Mouse (Mus musculus) CD4-positive, CD25-positive, alpha-beta regulatory T cell (primary cell): ENCODE data around the gene Kpna3. TPM values are rescaled to one million over a fixed set of nuclear protein-coding genes. Genes with fewer than 3 reads are reported as not detected.

Experiments
- polyA plus RNA-seq: library from polyadenylated mRNA; unstranded; fragments of 100-300 nt; shearing (Covaris generic); gene quantifications from one replicate; pipeline ENCODE4 v1.2.1, GENCODE M21; 2017

The Kpna3 gene
- 40.6 TPM for polyA plus RNA-seq

DNA sequence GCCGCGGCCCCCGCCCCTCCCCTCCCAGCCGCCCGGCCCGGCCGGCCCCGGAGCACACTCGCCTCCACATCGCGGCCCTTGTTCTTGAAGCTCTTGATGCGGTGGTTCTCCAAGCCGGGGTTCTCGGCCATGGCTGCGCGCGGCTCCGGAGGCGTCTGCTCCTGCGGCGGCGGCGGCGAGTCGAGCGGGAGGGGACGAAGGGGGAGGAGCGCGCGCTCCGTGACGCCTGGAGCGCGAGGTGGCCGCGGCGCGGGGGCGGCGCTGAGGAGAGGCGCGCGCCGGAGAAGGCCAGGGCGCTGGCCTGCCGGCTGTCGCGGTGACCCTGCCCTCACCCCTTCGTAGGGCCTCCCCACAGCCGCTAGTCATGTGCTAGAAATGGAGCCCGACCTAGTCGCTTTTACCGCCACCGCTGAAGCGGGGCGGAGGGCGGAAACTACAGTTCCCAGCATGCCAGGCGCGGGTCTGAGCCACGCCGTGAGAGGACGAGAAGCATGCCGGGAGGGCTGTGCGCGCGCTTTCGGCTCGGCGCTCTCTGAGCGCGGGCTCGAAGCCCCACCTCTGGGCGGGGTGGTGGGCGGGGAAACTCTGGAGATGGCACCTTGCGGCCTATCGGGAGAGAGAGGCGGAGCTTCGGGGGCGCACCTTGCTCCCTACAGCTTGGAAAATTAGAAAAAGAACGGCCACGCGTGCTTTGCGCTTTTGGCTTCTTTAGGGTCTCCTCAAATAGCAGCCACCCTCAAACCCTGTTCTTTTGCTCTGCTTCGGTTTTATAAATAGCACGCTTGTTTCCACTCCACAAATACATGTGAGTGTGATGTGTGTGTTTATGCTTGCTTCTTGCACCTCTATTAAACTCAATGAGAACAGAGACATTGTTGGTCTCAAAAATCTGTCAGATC is at the start of gene Kpna3:
Kpna3 (minus strand) TSS at position 214 of the 899 bp plus-strand sequence.

DNA sequence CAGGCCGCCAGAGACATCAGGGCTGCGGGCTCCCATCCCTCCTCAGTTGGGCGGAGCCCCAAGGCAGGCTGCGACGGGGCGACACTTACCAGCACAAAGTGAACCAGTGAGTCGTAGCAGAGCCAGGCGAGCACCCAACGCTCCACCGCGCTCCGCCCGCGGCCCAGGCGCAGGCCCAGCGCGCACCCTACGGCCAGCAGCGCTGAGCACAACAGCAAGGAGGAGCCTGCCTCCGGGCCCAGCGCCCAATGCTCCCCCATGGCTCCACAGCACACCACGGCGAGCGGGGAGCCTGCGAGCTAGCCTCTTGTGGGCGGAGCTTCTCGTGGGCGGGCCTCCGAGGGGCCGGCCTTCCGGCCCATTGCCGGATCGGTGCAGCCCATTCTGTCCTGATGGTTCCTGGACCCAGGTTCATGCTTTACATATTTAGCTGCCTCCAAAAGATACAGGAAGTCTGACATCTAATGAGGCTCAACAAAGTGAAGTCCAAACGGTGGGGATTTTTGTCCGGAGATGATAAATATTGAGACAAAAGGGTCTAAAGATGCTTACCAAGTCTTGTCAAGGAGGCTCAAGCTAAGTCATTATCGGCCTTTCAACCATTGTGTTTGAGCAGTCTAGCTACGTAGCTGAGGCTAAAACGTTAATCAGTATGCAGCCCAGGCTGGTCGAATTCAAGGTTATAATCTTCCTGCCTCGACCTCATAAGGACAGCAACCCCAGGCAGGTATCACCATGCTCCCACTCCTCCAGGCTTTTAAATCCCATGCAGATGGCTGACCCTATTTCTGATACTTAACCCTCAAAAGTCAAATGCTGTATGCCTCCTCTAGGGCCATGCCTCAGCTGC is 79.3 kb downstream of the Kpna3 start, which contains the start of gene Ebpl:
Ebpl (minus strand) TSS at position 309 of the 850 bp plus-strand sequence.

Other genes starting within 250 kb of the Kpna3 start
- gene Sgcg, start 181.4 kb downstream of the Kpna3 start, polyA plus RNA-seq: not detected
- gene Arl11, start 130.1 kb downstream of the Kpna3 start, polyA plus RNA-seq: 0.50 TPM
- gene Ebpl, start 79.4 kb downstream of the Kpna3 start, polyA plus RNA-seq: 17.7 TPM
- gene Spryd7, start 117.0 kb upstream of the Kpna3 start, polyA plus RNA-seq: 12.6 TPM
- 9.0 TPM for gene Trim13, start 158.4 kb upstream of the Kpna3 start, polyA plus RNA-seq
- 0.34 TPM for gene Kcnrg, start 167.6 kb upstream of the Kpna3 start, polyA plus RNA-seq